Mouse (Mus musculus) right cerebral cortex, adult 2 months (tissue): ENCODE measurements around the gene Chrnb2.

Experiments used
- DNase-seq, 2 experiments: peaks; one replicate each; pipeline ENCODE4 v3.0.0; 2021 to 2022; ENCODE audit warnings: low spot score in 2 of 2

Gene Chrnb2

GRCm38 (mm10) chr3:89780102-89780501, 15.7 kb upstream of the Chrnb2 start:
- DNase-seq = no peak

- no peak for DNase-seq
These were observed 11.6 kb upstream of the Chrnb2 start for GRCm38 (mm10) chr3:89776001-89776400.

- no peak for DNase-seq
These were observed 10.0 kb upstream of the Chrnb2 start for GRCm38 (mm10) chr3:89774236-89774960.

DNA sequence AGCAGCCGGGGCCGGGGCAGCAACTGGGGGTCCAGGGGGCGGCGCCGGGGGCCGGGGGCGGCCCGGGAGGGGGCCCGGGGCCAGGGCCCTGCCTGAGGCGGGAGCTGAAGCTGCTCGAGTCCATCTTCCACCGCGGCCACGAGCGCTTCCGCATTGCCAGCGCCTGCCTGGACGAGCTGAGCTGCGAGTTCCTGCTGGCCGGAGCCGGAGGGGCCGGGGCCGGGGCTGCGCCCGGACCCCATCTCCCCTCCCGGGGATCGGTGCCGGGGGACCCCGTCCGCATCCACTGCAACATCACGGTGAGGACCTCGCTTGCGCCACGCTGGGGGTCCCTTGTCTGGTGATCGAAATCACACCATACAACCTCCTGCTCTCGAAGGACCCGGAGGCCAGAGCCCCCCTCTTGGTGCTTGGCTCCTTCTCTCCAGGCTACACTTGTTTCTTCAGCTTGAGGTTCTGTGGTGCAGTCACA, 9.3 kb upstream of the Chrnb2 start:
- DNase-seq = no peak

- DNase-seq = peak; percentile 97 to 98
These were observed 8.7 kb upstream of the Chrnb2 start, which contains the start of gene Ube2q1 for GRCm38 (mm10) chr3:89772968-89773709. TSS of gene Ube2q1 (plus strand) at chr3:89773616.

DNA sequence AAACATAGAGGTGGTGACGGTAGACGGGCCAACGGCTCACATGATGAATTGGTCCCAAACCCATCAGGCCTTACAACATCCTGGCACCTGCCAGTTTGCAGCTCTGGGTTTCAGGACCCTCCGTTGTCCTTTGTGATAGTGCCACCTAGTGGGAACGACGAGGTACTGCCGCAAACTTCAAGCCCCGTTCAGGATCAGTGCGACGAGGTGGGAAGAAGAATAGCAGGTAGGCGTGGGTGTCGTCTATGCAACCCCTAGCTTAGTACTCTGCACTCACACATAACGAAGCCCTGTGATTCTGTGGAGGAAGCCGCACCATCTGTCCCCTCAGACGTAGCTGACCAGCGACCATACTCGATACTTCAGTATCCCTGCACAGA, 8.1 kb upstream of the Chrnb2 start:
- DNase-seq = peak; percentile 85 to 91

DNA sequence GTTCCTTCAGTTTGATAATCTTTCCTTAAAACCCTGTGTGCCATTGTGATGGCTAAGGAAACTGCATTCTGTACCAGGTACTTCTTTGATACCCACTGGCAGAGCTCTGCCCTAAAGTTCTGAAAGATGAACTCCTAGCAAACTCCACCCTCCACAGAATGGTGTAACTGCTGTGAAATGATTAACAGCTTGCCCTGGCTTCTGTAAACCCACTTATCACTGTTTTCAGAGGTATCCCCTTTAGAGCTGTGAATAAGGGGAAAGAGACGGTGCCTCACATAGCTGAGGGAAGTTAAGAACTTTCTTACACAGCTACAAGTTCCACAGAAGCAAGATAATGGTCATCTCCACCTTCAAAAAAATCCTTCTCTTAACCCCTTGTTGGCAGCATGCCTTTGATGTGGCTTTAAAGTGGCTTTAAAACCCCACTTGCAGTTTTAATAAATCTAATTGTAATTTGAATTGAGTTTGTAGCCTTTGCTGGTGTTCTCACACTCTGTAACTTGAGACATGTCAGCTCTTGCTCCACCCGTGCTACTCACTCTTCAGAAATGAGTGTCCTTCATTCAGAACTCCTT, 6.1 kb upstream of the Chrnb2 start:
- DNase-seq = no peak

- DNase-seq = no peak
These were observed 5.2 kb upstream of the Chrnb2 start for GRCm38 (mm10) chr3:89769584-89769983.

DNA sequence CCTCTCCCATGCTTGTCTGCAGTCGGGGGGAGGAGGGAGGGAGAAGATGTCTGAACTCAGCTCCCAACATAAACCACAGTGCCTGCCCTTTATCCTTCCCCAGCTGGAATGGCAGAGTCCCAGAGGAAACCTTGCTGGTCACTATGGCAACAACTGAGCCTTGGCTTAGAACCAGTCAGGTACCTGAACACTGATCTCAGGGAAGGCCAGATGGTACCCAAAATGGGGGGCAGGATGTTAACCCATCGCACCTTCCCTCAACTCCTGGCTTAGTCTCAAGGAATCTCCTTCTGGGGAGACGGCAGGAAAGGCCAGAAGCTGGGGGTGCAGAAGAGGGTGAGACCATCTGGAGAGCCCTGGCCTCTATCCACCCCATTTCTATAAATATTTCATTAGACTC, 4.6 kb downstream of the Chrnb2 start:
- no peak for DNase-seq

GRCm38 (mm10) chr3:89757851-89758250, 6.6 kb downstream of the Chrnb2 start:
- no peak for DNase-seq

DNA sequence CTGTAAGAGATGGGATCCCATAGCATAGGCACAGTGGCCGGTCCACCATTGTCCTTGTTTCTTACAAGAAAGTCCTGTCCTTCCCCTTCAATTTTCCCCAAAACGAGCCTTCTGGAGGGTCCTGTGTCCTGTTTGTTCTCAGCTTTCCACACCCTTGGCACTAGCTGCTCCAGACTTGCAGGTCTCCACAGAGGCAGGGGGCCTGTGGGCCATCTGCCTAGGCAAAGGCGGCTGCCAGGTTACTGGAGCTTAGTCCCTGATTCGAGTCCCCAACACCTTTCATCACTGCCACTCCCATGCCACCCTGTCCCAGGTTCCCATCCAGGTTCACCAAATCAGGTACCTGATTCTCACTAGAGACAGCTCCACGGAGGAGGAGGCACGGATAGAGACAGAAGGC, 9.1 kb downstream of the Chrnb2 start:
- DNase-seq = no peak

DNA sequence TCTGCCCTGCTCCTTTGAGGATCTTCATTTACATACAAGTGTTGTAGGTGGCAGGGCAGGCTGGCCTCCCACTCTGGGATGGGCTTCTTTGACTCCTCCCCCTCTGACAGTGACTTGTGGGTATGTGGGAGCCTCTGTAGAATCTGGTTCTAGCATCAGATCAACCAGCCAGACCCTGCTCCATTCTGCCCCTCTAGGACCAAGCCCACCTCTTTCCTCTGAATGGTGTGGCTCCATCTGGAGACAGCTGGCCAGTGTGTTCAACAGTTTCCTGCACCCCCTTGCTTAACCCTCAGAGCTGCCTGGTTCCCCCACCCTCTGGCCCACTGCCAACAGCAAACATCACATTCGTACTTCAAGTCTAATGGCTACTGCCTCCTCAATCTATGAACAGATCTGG, 12.1 kb downstream of the Chrnb2 start:
- DNase-seq = no peak

- DNase-seq = no peak
These were observed 25.9 kb downstream of the Chrnb2 start for GRCm38 (mm10) chr3:89738509-89738908.

DNA sequence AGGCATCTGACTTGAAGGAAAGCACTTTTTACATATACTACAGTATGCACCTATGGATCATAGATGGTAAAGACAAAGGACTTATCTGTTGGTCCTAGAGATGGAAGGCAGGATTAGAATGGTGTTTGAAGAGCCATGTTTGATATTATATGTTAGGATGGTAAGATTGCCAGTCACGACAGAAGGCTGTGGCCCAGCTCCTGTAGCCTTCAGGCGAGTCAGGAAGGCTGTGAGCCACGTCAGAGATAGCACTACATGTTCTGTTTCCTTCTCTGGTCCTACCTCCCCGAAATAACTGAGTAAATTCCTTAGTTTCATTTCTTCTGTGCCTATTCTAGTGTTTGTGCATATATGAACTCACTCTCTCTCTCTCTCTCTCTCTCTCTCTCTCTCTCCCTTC, 32.3 kb downstream of the Chrnb2 start:
- DNase-seq = no peak

GRCm38 (mm10) chr3:89730350-89731331, 33.8 kb downstream of the Chrnb2 start:
- DNase-seq = peak; percentile 50 to 57

GRCm38 (mm10) chr3:89728848-89729247, 35.6 kb downstream of the Chrnb2 start:
- no peak for DNase-seq

DNA sequence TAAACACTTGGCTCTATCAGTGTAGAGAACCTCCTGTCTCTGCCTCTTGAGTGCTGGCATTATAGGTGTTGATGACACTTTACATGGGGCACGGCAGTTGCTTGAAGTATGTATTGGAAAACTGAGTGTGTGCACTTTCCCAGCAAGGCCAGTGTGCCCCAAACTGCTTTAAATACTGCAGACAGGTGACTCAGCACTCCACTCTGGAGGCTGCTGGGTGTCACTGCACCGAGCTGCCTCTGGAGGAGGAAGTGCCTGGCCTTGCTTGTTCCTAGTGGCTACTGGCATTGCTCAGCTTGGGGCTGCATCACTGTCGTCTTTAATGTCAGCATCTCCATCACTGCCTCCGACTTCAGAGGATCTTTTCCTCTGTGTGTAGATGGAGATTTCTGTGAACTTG, 37.4 kb downstream of the Chrnb2 start:
- DNase-seq = no peak

- no peak for DNase-seq
These were observed 40.9 kb downstream of the Chrnb2 start for GRCm38 (mm10) chr3:89723400-89724084.

DNA sequence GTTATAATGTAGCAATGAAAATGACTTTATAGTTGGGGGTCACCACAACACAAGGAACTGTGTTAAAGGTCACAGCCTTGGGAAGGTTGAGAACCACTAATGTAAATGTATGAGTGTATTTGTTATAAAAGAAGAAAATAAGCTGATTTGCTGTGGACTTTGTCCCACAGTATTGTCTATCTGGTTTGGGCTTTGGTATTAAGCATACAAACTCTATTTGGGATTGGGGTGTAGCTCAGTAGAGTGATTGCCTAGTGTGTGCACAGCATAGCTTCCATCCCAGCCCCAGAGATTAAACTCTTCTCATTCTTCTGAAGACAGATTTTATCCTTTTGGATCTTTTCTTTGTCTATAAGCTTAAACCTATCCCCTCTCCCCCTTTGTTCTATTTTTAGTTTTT, 42.4 kb downstream of the Chrnb2 start:
- no peak for DNase-seq

DNA sequence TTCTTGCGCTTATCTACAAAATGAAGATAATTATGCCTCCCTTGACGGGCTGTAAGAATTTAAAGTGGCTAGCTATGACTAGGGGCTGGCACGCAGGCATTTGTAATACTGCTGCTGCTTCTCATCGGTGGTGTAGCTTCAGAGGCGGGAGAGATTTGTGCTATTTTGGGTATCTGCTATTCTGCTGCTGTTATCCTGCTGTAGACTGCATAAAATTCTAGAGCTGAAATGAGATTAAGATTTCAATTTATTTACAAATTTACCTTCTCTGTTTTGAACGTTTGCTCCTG, 48.5 kb downstream of the Chrnb2 start:
- peak in 1 of 2 experiments; percentile 29 for DNase-seq
